Mouse (Mus musculus) left cerebral cortex, postnatal 25 days (tissue): ENCODE measurements around the gene Them7. TPM values are rescaled to one million over a fixed set of nuclear protein-coding genes. Genes with fewer than 3 reads are reported as not detected.

Source experiments
- DNase-seq, 2 experiments: peaks; one replicate each; pipeline ENCODE4 v3.0.0; 2022; ENCODE audit warnings: low spot score in 2 of 2, mixed read lengths in 1 of 2
- intact Hi-C: fragments of 180-260 bp; cut with DNase I; formaldehyde crosslinking; loops from one replicate; pipeline ENCODE4 v1.15.1; 2025
- total RNA-seq, 2 experiments: library from RNA; stranded (reverse); gene quantifications; 2 replicates each; pipeline ENCODE4 v1.2.3; 2021

Gene Them7
- total RNA-seq, 2 experiments from 2014 or later: not detected

GRCm38 (mm10) chr2:105295823-105296222 is 71.7 kb downstream of the Them7 start:
- DNase-seq: no peak
- intact Hi-C loops: no loop called here

DNA sequence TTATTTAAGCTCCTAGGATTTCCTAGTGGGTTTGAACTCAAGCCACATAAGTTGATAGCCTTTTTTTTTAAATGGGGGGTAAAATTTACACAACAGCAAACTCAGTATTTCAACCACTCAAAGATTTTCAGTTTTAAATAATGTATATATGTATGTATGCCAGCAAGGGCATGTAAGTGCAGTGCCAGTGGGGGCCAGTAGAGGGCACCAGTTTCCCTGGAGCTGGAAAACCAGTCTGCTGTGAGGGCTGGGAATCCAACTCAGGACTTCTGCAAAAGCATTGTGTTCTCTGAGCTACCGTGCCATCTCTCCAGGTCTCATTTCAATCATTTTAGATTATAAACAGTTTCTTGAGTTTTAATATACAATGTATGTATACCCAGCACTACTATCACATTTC is 74.8 kb downstream of the Them7 start:
- intact Hi-C loops: no loop called here

GRCm38 (mm10) chr2:105301082-105301481 is 77.0 kb downstream of the Them7 start:
- intact Hi-C loops: no loop called here
- DNase-seq: no peak

More for the DNA sequence above, 74.8 kb downstream of the Them7 start:
- no peak for DNase-seq

DNA sequence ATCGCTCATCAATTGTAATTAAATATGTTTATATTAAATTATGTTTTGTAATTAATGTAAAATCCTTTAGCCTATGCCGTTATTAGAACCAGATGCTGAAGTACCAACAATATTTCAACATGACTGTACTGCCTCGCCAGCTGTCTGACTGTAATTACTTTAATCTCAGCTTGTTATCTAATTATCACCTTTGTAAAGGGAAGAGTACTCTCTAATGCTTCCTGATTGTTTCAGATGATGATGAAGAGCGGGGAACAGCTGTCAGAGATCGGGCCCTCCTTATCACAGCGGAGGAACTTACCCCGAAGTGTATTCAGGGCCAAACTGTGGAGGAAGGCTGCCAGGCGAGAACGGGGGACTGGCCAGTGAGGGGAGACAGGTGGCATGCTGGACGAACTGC is 77.4 kb downstream of the Them7 start:
- no peak for DNase-seq

GRCm38 (mm10) chr2:105303962-105304514 is 79.9 kb downstream of the Them7 start:
- intact Hi-C loops: no loop called here
- DNase-seq: no peak

More for the DNA sequence above, 77.4 kb downstream of the Them7 start:
- intact Hi-C loops: no loop called here

DNA sequence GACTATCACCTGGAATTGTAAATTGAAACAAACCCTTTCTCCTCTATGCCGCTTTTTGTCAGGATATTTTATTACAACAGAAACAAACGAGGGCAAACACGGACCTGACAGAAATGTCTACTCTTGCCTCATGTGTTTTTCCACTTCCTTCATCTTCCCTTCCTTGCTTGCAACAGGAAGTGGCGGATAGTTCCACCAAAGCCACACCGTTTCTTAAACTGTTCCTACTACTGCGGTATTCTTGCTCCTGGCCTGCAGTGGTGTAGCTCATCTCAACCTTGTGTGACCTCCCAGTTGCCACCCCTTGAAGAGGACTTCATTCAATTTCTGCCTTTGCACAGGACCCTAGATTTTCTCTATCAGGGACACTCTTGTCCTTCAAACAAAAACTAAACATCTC is 81.8 kb downstream of the Them7 start:
- DNase-seq: no peak
- intact Hi-C loops: no loop called here

DNA sequence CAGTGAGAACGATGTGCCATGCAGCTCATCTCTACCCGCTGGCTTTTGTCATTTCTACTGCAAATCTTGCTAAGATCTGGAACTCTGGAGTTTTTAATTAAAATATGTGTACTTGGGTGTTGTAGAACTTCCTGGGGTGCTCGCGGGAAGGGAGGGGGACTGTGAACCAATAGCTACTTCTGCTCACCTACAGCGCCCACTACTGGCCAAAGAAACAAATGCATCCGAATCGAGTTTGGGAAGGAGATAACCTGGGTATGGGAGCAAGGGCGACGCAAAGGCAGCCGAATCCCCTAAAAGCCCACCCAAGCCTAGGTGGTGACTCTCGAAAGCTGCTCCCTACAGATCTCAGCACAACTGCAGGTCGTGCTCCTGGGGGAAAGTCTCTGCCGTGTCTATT is 87.3 kb downstream of the Them7 start:
- intact Hi-C loops: no loop called here

DNA sequence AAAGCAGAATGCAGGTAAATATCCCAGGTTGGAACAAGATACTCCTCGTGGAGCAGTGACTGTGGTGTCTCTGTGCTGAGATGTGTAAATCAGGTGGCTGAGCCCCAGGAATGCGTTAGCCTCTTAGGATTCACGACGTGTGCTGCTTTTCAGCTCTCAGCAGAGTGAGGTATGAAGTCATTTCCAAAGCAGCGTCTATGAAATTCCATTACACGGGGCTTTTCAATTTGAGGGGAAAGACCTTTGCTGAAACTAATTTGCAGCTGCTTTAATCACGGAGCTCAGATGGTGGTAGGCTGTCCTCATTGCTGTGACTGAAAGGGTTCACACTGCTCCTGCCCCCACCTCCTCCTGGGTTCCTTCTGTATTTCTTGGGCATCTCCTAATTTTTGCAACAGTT is 87.9 kb downstream of the Them7 start:
- intact Hi-C loops: no loop called here
- no peak for DNase-seq

More for the DNA sequence above, 87.3 kb downstream of the Them7 start:
- DNase-seq: no peak

- intact Hi-C loops: no loop called here
- DNase-seq: no peak
Measured at GRCm38 (mm10) chr2:105313077-105313476, 89.0 kb downstream of the Them7 start.

DNA sequence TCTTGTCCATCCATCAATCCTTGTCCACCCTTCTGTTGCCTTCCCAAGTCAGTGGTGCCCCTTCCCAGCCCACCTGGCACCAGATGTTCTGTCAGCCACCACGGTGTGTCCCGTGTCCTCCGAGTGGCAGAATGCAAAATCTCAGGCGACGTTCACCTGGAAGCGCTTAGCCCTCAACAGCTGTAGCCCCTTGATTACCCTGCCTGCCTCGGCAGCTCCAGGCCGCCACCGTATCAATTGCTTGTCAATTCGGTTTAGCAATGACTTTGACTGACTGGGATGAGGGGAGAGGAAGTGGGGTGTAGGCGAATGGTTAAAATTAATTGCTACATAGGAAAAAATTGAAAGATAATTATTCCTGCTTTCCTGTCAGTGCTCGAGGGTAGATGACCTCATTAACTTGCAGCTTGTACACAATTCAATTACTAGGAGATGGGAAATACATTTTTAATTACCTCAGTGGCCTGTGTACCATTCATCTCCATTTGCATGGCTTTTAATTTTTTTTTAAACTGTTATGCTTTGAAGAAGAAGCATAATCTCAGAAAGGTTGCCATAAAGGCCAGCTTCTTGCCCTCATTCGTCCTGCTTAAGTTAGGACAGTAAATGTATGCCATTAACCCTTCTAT is 93.5 kb downstream of the Them7 start:
- intact Hi-C loops: no loop called here
- DNase-seq: no peak

GRCm38 (mm10) chr2:105326067-105326466 is 101.9 kb downstream of the Them7 start:
- intact Hi-C loops: no loop called here
- no peak for DNase-seq

DNA sequence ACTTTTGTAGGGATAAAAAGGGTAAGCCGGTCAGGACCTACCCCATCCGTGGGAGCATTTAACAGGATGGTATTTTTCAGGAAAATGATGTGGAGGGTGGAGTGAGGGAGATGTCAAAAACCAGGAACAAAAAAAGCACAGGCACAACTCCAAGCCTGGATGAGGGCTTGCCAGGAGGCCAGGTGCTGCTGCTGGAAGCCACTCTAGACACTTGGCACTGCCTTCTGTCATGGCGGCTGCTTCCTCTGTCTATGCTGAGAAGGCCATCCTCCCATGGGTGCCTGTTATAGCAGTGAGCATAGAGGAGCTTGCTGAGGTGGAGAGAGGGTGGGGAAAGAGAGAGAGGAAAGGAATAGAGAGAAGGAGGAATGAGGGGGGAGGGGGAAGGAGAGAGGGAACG is 105.9 kb downstream of the Them7 start:
- peak in 1 of 2 experiments; percentile 3 for DNase-seq

GRCm38 (mm10) chr2:105333107-105333506 is 109.0 kb downstream of the Them7 start:
- intact Hi-C loops: loop anchor here (5.0 kb wide), 3 partner anchors 76 to 984 kb away; no protein-coding TSS in a partner anchor
- DNase-seq: no peak

More for the DNA sequence above, 105.9 kb downstream of the Them7 start:
- intact Hi-C loops: loop anchor here (5.0 kb wide), 3 partner anchors 73 to 987 kb away; no protein-coding TSS in a partner anchor

- intact Hi-C loops: loop anchor here (1.0 to 5.0 kb wide), 5 partner anchors 77 to 983 kb away; no protein-coding TSS in a partner anchor
- DNase-seq: peak; percentile 60 to 70
Measured at GRCm38 (mm10) chr2:105333976-105334713, 110.0 kb downstream of the Them7 start.

DNA sequence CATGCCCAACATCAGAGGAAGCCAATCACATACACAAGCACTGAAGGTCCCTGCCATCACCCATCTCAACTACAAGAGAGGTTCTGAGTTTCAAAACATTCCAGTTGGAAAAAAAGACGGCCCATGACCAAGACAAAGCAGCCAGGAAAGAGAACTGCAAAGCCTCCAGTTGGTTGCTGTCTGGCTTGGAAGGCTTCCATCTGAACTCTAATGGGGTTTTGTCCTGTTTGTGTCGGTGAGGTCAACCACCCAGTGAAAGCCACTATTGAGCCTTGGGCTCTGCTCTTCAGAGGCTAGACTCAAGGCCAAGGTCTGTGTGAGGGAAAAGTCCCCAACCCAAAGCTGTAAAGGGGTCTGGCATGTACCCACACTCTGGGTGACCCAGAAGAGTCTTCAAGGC is 111.5 kb downstream of the Them7 start:
- no peak for DNase-seq
- intact Hi-C loops: loop anchor here (2.0 kb wide), 1 partner anchor 747 kb away; no protein-coding TSS in a partner anchor

GRCm38 (mm10) chr2:105336314-105337027 is 112.4 kb downstream of the Them7 start:
- DNase-seq: no peak
- intact Hi-C loops: no loop called here

DNA sequence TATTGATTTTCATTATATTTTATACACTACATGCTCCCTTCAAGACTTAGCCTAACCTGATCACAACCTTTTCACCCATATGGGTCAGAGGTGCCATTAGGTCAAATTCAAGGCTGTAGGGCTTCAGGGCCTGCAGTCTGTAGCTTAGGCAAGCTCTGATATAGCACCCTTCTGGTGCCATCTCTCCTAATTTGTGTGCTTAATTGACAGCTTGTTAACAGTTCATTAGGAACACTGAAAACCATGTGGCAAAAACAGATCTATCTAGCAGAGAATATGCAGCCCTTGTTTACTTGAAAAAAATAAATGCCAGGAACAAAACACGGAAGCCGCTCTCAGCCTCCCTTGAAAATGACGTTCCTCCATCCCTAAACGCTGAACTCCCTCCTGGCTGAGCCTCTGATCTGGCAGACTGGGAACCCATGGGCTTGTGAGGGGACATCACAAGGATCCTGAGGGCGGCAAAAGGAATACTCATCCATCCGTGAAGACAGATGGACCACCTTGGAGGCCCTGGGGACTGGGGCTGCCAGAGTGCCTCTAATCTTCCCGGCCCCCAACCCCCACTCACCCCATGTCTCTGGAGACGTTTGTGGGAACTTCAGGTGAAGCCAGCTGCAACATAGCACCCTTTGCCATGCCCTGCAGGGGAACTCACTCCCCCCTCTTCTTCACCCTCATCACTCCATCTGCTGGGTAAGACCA is 113.2 kb downstream of the Them7 start:
- DNase-seq: no peak
- intact Hi-C loops: no loop called here

GRCm38 (mm10) chr2:105339993-105340392 is 115.9 kb downstream of the Them7 start:
- DNase-seq: peak in 1 of 2 experiments; percentile 13
- intact Hi-C loops: no loop called here

DNA sequence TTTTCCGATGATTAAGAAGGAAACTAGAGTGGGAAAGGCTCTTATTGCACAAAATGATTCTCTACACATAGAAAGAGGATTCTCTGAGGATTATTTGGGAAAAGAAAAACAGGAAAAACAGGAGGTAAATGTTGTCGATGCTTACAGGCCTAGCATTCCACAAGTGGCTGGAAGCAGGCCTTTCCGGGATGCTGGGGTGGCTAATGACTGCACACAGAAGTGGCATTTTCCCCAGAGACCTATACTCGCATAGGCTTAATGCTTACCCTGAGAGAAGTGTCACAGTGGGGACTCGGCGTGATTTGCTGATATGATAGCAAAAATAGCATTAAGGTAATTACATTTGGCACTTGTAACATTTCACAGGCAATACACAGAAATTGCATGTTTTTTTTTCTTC is 124.8 kb downstream of the Them7 start:
- intact Hi-C loops: no loop called here
- no peak for DNase-seq
